Mouse (Mus musculus) R1 (cell line): ENCODE results near the gene Pik3r2.
A peak's percentile ranks its signal among the peaks of the same experiment; 100 is the strongest.

ENCODE experiments used
- DNase-seq: peaks from one replicate; pipeline ENCODE4 v3.0.0-alpha.2; 2018; ENCODE audit warnings: low read depth, low spot score

Gene Pik3r2

DNA sequence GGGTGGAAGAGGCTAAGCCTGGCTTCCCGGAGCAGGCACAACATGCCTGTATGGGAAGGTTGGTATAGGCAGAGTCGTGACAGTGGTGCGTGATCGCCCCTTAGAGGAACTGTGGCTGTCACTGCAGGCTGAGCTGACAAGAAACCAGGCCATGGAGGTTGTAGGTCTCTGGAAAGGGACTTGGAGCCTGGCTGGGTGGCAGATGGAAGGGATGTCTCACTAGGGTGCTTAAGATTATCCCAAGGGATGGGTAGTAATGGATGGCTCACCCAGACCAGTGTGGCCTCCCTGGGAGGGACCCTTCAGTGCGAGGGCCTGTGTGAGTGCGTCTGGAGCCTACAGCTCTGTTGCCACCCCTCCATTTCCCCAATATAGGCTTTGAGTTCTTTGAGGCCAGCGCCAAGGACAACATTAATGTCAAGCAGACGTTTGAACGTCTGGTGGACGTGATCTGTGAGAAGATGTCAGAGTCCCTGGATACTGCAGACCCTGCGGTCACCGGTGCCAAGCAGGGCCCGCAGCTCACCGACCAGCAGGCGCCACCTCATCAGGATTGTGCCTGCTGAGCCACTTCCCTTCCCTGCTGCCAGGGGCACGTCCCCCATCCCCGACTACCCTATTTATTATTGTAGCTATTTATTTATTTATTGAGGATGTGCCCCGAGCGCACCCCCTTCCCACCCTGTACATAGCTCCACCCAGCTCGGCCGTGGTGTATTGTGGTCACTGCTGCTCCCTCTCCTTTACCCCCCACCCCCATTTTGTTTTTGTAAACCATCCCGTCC is 18.8 kb downstream of the Pik3r2 start:
- DNase-seq, result peak; percentile 54

GRCm38 (mm10) chr8:70756476-70757040 is 20.0 kb downstream of the Pik3r2 start:
- DNase-seq, result no peak

- DNase-seq, result no peak
Measured at GRCm38 (mm10) chr8:70755661-70756475, 20.6 kb downstream of the Pik3r2 start.

DNA sequence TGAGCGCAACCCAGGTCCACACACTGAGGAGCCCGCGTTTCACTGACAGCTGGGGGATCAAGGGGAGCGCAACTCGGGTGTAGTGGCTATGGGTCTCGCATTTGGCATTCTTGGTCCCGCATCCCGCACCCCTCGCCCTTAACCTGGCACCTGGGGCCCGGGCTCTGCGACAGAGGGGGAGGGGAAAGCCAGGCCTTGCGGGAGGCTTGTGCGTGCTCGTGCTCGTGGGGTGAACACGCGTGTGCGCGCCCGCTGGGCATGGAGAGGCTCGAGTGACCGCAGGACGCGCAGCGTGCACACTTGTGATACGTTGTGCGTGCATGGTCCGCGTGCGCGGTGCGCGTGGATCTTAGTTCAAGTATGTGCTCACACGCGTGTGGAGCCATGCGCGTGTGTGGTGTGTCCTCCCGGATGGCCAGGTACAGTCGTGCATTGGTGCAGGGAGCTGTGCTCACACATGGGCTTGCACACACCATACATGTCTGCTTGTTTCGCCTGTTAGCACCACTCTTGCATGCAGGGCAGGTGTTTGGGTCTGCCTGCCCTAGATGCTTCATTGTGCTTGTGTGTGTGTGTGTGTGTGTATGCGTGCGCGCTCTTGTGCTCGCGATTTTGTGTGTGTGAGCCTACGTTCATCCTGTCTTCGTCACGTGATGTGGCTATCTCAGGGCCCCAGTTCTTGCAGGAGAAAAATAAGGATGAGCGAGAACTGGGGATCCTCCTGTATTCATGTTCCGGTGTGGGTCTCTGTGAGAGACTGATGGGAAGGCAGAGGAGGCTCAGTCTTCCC is 21.4 kb downstream of the Pik3r2 start:
- peak; percentile 50 for DNase-seq

GRCm38 (mm10) chr8:70754043-70754870 is 22.3 kb downstream of the Pik3r2 start, which contains the start of gene Rab3a:
TSS of gene Rab3a (plus strand) at chr8:70754679.
- DNase-seq, result peak; percentile 99

GRCm38 (mm10) chr8:70753151-70753550 is 23.4 kb downstream of the Pik3r2 start:
- DNase-seq, result peak; percentile 46

GRCm38 (mm10) chr8:70752000-70752764 is 24.3 kb downstream of the Pik3r2 start:
- DNase-seq, result peak; percentile 82

DNA sequence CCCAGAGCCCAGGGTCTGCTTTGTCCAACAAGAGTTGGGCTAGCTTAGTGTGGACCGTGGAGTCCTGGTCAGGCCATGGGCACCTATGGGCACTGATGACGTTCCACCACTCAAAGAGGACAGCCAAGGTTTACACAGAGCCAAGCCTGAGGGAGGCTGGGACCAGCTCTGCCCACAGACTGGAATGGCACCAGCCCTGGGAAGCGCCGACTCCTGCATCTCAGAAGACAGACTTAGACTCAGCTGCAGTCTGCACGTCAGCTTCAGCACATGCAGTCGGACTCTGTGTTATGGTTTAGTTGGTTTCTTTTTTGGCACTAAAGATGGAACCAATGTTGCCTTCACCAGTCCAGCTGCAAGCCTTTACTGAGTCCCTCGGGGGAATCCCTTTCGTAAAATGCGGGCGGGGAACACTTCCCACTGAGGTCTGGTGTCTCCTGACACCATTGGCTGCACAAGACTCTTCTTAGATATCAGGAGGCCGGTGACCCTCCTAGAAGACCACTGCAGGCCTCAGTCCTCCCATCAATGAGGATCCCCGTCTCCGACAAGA is 26.3 kb downstream of the Pik3r2 start:
- DNase-seq, result no peak

DNA sequence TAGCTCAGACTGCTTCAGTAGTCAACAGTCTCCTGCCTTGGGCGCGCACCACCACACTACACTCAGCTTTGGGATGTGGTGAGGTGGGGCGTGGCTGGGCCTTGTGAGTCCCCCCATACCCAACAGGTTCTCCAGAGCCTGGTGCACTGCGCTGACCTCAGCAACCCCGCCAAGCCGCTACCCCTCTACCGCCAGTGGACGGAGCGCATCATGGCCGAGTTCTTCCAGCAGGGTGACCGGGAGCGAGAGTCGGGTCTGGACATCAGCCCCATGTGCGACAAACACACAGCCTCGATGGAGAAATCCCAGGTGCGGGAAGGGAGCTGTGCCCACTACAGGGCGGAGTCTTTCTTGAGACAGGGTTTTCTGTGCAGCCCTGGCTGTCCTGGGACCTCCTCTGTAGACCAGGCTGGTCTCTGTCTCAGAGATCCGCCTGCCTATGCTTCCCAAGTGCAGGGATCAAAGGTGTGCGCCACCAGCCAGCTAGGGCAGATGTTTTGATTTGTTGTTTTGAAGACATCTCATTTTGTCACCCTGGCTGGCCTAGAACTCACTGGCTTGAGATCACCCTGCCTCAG is 27.3 kb downstream of the Pik3r2 start:
- DNase-seq, result no peak

GRCm38 (mm10) chr8:70748246-70749096 is 28.0 kb downstream of the Pik3r2 start:
- DNase-seq, result peak; percentile 46

GRCm38 (mm10) chr8:70747211-70747890 is 29.2 kb downstream of the Pik3r2 start:
- DNase-seq, result no peak

GRCm38 (mm10) chr8:70746676-70747075 is 29.8 kb downstream of the Pik3r2 start:
- DNase-seq, result no peak

DNA sequence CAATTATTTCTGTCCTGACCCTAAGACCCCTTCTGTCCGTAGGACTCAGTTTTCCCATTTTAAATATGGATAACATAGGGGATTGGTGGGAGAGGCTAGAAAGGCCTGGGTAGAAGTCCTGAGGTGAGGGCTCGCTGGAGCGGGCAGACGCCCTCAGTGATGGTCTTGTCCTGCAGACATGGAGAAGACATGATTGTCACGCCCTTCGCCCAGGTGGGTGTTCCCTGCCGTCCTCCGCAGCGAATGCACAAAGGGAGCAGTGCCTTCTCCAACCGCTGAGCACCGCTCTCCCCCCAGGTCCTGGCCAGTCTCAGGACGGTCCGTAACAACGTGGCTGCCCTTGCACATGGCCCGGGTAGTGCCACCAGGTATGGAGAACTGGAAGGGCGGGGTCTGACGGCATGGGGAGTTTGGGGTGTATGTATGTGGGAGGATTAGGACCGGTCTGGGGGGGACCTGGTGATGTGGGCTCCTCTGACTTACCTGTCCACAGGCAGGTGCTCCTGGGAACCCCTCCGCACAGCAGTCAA is 30.8 kb downstream of the Pik3r2 start:
- no peak for DNase-seq

DNA sequence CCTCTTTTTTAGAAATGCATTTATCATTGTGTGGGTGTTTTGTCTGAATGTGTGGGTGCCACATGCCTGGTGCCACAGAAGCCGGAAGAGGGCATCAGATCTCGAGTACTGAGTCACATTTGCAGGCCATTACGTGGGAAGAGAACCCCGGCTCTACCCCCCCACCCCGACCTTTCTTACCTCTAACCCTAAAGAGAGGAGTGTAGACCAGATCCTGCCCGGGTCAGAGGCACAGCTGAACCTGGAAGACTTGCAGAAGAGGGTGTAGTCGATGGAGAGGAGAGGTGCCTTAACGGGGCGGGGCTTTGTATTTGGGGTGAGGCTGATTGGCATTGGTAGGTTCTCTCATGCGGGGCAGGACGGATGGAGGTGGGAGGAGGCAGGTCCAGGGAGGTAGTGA is 31.7 kb downstream of the Pik3r2 start:
- DNase-seq, result no peak

DNA sequence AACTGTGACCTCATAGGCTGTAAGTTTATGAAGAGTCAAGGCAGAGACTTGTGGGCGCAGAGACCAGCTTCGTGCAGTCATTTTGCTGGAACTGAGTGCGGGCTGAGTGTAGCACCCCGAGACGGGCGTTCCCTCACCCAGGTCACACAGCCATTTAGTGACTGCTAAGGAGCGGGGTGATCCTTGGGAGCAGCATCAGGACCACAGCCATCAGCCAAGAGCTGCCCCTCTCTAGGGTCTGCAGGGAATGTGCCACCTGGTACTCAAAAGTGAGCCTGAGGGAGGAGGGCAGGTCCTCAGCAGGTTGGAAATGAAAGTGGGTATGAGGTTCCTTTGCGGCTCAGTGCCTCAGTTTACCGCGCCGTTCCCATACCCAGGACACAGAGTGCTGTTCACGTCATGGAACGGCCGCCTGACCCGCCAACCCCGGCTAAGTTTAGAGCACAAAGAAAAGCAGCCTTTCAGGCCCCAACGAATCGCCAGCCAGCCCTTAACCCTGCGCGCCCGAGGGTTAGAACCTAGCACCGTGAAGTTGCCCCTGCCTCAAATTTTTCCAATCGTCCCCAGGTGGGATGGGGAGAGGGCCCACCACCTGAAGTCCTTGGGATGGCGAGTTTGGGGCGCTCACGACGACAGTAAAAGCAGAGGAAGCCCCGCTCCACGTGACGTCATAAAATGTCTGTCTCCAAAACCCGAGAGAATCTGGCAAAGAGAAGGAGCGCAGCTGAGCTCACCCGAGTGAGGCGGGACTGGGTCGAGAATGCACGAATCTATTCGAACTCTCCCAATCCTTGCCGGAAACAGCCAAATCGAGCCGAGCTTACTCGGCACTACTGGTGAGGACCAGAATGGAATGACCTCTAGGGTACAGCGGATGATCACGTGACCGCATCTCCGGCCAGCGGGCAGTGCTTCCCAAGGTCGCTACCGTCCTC is 32.6 kb downstream of the Pik3r2 start:
- DNase-seq, result peak; percentile 49

GRCm38 (mm10) chr8:70742981-70743655 is 33.4 kb downstream of the Pik3r2 start:
- peak; percentile 40 for DNase-seq
